Mouse (Mus musculus) liver, adult 2 months (tissue): ENCODE results near the gene Creb5. TPM values are rescaled to one million over a fixed set of nuclear protein-coding genes. Genes with fewer than 3 reads are reported as not detected.

Experiments used
- DNase-seq: peaks from one replicate; pipeline ENCODE4 v3.0.0-alpha.2; 2011; ENCODE audit warnings: low read depth, low spot score; ENCODE audit errors: extremely low read depth
- H3K27ac ChIP-seq: fragments of 200-500 bp; replicated peaks from 2 replicates; pipeline ENCODE4 v1.5.1; 2012; ENCODE audit warnings: low read depth, mild to moderate bottlenecking, control low read depth, inconsistent platforms, low read length; ENCODE audit not compliant: insufficient read depth
- H3K27me3 ChIP-seq: fragments of 200-500 bp; 2 replicates; pipeline ENCODE4 v1.6.1; 2012; ENCODE audit warnings: mild to moderate bottlenecking, moderate library complexity, low read length, inconsistent platforms; ENCODE audit not compliant: control insufficient read depth, insufficient read depth
- H3K36me3 ChIP-seq: fragments of 200-500 bp; 2 replicates; pipeline ENCODE4 v1.6.1; 2012; ENCODE audit warnings: low read length, inconsistent platforms; ENCODE audit not compliant: control insufficient read depth, insufficient read depth
- H3K4me1 ChIP-seq: fragments of 200-500 bp; 2 replicates; pipeline ENCODE4 v1.6.1; 2011; ENCODE audit warnings: low read length; ENCODE audit not compliant: control insufficient read depth, insufficient read depth
- H3K4me3 ChIP-seq: fragments of 200-500 bp; 2 replicates; pipeline ENCODE4 v1.5.1; 2011; ENCODE audit warnings: low read depth, mild to moderate bottlenecking, control low read depth, low read length, moderate library complexity; ENCODE audit not compliant: insufficient read depth
- H3K79me2 ChIP-seq: fragments of 200-500 bp; 2 replicates; pipeline ENCODE4 v1.6.1; 2012; ENCODE audit warnings: inconsistent platforms, mild to moderate bottlenecking, low read length, moderate library complexity; ENCODE audit not compliant: control insufficient read depth, insufficient read depth
- H3K9ac ChIP-seq: fragments of 200-500 bp; 2 replicates; pipeline ENCODE4 v1.6.1; 2012; ENCODE audit warnings: low read depth, mild to moderate bottlenecking, control low read depth, inconsistent platforms, low read length
- CTCF ChIP-seq: fragments of 200-500 bp; IDR thresholded peaks from 2 replicates; pipeline ENCODE4 v1.5.1; 2011; ENCODE audit warnings: low read depth, low read length, control low read depth
- POLR2A ChIP-seq: fragments of 200-500 bp; IDR thresholded peaks from 2 replicates; pipeline ENCODE4 v1.6.1; 2011; ENCODE audit warnings: low read length, control low read depth; ENCODE audit not compliant: insufficient read depth; ENCODE audit errors: extremely low read depth
- WGBS: fragments of 180-500 bp; shearing (Covaris S2); methylation state at CpG from one replicate; pipeline ENCODE4 v1.1.7; 2018; 5-methylcytosine and 5-hydroxymethylcytosine counted together
- polyA plus RNA-seq: library from polyadenylated mRNA; depleted of rRNA; stranded (reverse); fragments of >200 nt; gene quantifications from 2 replicates; pipeline ENCODE4 v1.2.3, GENCODE M21; 2012
- total RNA-seq: library from RNA; depleted of rRNA; stranded (reverse); fragments of >200 nt; gene quantifications from 2 replicates; pipeline ENCODE4 v1.2.3, GENCODE M21; 2014

Creb5 gene
- total and polyA plus RNA-seq, 2 experiments: 0.02 to 0.18 TPM

GRCm38 (mm10) chr6:53696471-53696870, 409.4 kb downstream of the Creb5 start:
- Histone ChIP-seq H3K4me1 (no peaks in the 10 kb centered on the region), H3K36me3 (no peaks in the 10 kb centered on the region), H3K79me2 (no peaks in the 10 kb centered on the region), H3K27ac (no peak overlapping the region), H3K9ac (no peak overlapping the region), H3K27me3 (peaks cover 5% of the 10 kb centered on the region; the same call in 1 of the 2 replicates), H3K4me3 (no peak overlapping the region)
- 73% methylated on average over 6 of the region's 6 CpGs for WGBS
- TF ChIP-seq CTCF: no peak
- TF ChIP-seq POLR2A: no peak
- DNase-seq: no peak

GRCm38 (mm10) chr6:53696921-53697320, 409.9 kb downstream of the Creb5 start:
- Histone ChIP-seq H3K36me3 (no peaks in the 10 kb centered on the region), H3K4me1 (no peaks in the 10 kb centered on the region), H3K79me2 (no peaks in the 10 kb centered on the region), H3K27ac (no peak overlapping the region), H3K27me3 (peaks cover 5% of the 10 kb centered on the region; the same call in 1 of the 2 replicates), H3K4me3 (no peak overlapping the region), H3K9ac (no peak overlapping the region)
- WGBS: 81% methylated on average over 6 of the region's 6 CpGs
- TF ChIP-seq CTCF (no peak), POLR2A (no peak)
- DNase-seq: no peak

GRCm38 (mm10) chr6:53698128-53698749, 411.2 kb downstream of the Creb5 start:
- no peak overlapping the region for H3K9ac ChIP-seq
- no peak overlapping the region for H3K27ac ChIP-seq
- H3K27me3 ChIP-seq: peaks cover 5% of the 10 kb centered on the region; the same call in 1 of the 2 replicates
- no peaks in the 10 kb centered on the region for H3K4me1 ChIP-seq
- DNase-seq: no peak
- H3K79me2 ChIP-seq: no peaks in the 10 kb centered on the region
- no peaks in the 10 kb centered on the region for H3K36me3 ChIP-seq
- H3K4me3 ChIP-seq: no peak overlapping the region
- WGBS: 21% methylated on average over 15 of the region's 15 CpGs
- TF ChIP-seq CTCF: no peak
- no peak for TF ChIP-seq POLR2A

- 47% methylated on average over 2 of the region's 2 CpGs for WGBS
- no peak for TF ChIP-seq CTCF
- no peak for TF ChIP-seq POLR2A
- Histone ChIP-seq H3K79me2 (no peaks in the 10 kb centered on the region), H3K27ac (no peak overlapping the region), H3K9ac (no peak overlapping the region), H3K27me3 (peaks cover 2% of the 10 kb centered on the region; the same call in 1 of the 2 replicates), H3K36me3 (no peaks in the 10 kb centered on the region), H3K4me3 (no peak overlapping the region), H3K4me1 (no peaks in the 10 kb centered on the region)
- DNase-seq: no peak
Measured at GRCm38 (mm10) chr6:53704440-53704839, 417.4 kb downstream of the Creb5 start.

- WGBS: 69% methylated on average over 10 of the region's 10 CpGs
- Histone ChIP-seq H3K27ac (no peak overlapping the region), H3K36me3 (no peaks in the 10 kb centered on the region), H3K79me2 (no peaks in the 10 kb centered on the region), H3K27me3 (no peaks in the 10 kb centered on the region; the same call in 1 of the 2 replicates), H3K9ac (no peak overlapping the region), H3K4me3 (no peak overlapping the region), H3K4me1 (no peaks in the 10 kb centered on the region)
- no peak for DNase-seq
- TF ChIP-seq POLR2A (no peak), CTCF (no peak)
Measured at GRCm38 (mm10) chr6:53706604-53707330, 419.7 kb downstream of the Creb5 start.

- 56% methylated on average over 5 of the region's 5 CpGs for WGBS
- no peak for DNase-seq
- H3K27me3 ChIP-seq: no peaks in the 10 kb centered on the region; the same call in 1 of the 2 replicates
- H3K4me1 ChIP-seq: no peaks in the 10 kb centered on the region
- no peak overlapping the region for H3K9ac ChIP-seq
- H3K36me3 ChIP-seq: no peaks in the 10 kb centered on the region
- H3K27ac ChIP-seq: no peak overlapping the region
- TF ChIP-seq CTCF (no peak), POLR2A (no peak)
- H3K79me2 ChIP-seq: no peaks in the 10 kb centered on the region
- no peak overlapping the region for H3K4me3 ChIP-seq
Measured at GRCm38 (mm10) chr6:53707795-53708194, 420.7 kb downstream of the Creb5 start.
